Mouse (Mus musculus): Measurements from ENCODE around the gene Sgpp2.

The Sgpp2 gene

DNA sequence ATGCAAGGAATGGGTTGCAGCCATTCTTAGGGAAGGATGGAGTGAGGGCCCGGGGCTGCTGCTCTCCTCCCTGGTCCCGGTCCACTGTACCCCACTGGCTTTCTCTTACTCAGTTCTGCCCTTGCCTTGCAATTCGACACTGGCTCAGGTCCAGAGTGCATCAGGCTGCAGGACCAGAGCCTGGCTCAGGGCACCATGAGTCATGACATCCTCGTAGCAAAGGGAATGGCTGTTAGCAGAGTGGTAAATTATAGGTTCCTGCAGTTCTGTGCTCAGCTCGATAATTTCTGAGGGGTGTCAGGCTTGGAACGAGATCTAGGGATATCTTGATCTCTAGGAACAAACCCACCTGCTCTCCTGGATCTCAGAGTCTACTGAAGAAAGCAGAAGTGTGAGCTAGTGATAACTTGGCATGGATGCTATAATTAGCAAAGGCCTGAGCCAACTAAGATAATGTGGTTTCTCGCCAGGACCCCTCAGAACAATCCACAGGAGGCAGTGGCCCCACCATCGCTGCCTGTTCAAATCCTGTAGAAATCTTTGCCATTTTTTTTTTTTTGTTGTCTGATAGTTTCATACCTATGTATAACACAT is 86.3 kb downstream of the Sgpp2 start:
- in situ Hi-C loops (cut with MboI; ENCODE audit: unreplicated experiment in 2 of 2), result no loop called here

GRCm38 (mm10) chr1:78399755-78400154 is 89.6 kb downstream of the Sgpp2 start:
- in situ Hi-C loops (cut with MboI; ENCODE audit: unreplicated experiment in 2 of 2), result no loop called here

GRCm38 (mm10) chr1:78401413-78401812 is 91.3 kb downstream of the Sgpp2 start:
- in situ Hi-C loops (cut with MboI; ENCODE audit: unreplicated experiment in 2 of 2), result no loop called here

- in situ Hi-C loops (cut with MboI; ENCODE audit: unreplicated experiment in 2 of 2), result no loop called here
Observed at GRCm38 (mm10) chr1:78409396-78409795, 99.3 kb downstream of the Sgpp2 start.

GRCm38 (mm10) chr1:78412668-78413067 is 102.5 kb downstream of the Sgpp2 start:
- in situ Hi-C loops (cut with MboI; ENCODE audit: unreplicated experiment in 2 of 2), result loop anchor here (10.0 kb wide), 1 partner anchor 438 kb away; no protein-coding TSS in a partner anchor

- in situ Hi-C loops (cut with MboI; ENCODE audit: unreplicated experiment in 2 of 2), result loop anchor here (10.0 kb wide), 1 partner anchor 440 kb away; no protein-coding TSS in a partner anchor
Observed at GRCm38 (mm10) chr1:78414421-78414820, 104.3 kb downstream of the Sgpp2 start.

DNA sequence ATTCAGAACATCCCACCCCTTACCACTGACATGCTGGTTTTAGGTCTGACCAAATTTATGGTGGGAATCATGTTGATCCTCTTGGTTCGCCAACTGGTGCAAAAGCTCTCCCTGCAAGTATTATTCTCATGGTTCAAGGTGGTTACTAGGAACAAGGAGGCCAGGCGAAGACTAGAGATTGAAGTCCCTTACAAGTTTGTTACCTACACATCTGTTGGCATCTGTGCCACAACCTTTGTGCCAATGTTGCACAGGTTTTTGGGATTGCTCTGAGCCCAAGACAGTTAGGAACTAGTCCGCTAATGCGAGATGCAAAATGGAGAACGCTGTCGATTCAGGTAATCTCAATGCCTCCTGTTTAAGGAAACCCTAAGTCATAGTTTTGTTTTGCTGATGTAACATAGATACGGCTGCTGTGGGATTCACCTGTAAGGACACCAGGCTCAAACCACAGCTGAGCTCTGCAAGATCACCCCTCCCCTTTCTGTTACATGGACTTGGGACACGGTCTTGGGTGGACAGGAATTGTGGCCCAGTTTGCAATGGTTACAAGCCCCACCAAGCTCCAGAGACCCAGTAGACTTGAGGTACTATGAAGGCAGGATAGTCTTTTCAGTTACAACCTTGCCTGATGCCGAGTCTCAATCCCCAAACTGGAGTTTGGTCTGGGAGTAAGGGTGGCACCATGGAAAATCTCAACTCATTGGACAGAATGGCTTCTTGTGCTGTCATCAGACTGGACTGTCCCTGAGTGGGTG is 107.2 kb downstream of the Sgpp2 start:
- in situ Hi-C loops (cut with MboI; ENCODE audit: unreplicated experiment in 2 of 2), result loop anchor here (10.0 kb wide), 1 partner anchor 443 kb away; no protein-coding TSS in a partner anchor

DNA sequence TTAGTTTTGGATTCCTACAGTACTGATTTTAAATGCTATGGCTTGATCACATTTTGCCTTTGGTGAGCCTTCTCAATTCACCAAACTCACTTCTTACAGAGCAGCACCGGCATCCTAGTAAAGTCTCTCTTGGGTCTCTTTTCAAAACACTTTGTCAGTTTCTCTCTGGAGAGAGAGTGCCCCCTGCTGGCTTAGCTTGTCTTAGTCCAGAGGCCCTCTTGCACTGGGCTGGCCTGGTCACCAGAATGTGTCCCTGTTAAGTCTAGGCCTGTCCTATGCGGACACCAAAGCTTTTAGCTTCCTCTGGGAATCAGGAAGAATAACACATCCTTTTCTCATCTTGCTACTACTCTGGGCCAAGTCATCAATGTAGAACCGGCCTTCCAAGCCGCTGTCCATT is 109.4 kb downstream of the Sgpp2 start:
- in situ Hi-C loops (cut with MboI; ENCODE audit: unreplicated experiment in 2 of 2), result loop anchor here (10.0 kb wide), 1 partner anchor 445 kb away; no protein-coding TSS in a partner anchor

GRCm38 (mm10) chr1:78420271-78420670 is 110.1 kb downstream of the Sgpp2 start:
- in situ Hi-C loops (cut with MboI; ENCODE audit: unreplicated experiment in 2 of 2), result no loop called here

DNA sequence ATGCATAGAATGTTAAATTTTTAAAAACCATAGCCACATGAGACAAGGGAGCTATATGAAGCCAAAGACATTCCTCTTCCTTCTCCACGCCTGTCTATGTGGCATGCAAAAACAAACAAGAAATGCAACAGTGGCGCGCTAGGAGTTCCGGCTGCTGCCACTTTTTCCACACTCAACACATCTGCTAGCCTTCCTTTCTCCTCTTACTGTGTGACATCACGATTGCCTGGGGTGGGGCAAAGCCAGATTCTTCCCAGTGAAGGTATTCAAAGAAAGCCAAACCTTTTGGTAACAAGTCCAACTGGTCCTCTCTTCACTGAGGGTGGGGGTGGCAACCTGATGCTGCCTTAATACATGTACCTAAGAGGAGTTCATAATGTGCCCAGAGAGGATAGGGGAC is 111.6 kb downstream of the Sgpp2 start:
- in situ Hi-C loops (cut with MboI; ENCODE audit: unreplicated experiment in 2 of 2), result no loop called here

GRCm38 (mm10) chr1:78422576-78422975 is 112.4 kb downstream of the Sgpp2 start:
- in situ Hi-C loops (cut with MboI; ENCODE audit: unreplicated experiment in 2 of 2), result no loop called here

DNA sequence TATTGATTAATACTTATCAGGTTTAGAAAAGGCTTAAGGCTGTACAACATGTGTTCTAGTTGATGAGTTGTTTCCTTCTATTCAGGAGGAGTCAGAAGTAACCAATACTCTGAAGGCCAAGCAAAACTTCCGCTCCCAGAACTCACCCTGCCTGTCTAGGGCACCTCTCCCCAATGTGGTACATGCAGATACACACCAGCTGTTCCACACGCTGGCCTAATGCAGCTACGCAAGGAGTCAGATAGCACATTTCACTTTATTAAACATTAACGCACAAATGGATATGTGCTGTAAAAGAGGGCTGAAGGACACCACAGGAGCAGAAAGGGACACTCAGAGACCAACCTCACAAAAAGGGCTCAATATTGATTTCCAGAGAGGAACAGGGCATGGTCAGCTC is 114.7 kb downstream of the Sgpp2 start:
- in situ Hi-C loops (cut with MboI; ENCODE audit: unreplicated experiment in 2 of 2), result no loop called here

- in situ Hi-C loops (cut with MboI; ENCODE audit: unreplicated experiment in 2 of 2), result no loop called here
Observed at GRCm38 (mm10) chr1:78425309-78425708, 115.2 kb downstream of the Sgpp2 start.

DNA sequence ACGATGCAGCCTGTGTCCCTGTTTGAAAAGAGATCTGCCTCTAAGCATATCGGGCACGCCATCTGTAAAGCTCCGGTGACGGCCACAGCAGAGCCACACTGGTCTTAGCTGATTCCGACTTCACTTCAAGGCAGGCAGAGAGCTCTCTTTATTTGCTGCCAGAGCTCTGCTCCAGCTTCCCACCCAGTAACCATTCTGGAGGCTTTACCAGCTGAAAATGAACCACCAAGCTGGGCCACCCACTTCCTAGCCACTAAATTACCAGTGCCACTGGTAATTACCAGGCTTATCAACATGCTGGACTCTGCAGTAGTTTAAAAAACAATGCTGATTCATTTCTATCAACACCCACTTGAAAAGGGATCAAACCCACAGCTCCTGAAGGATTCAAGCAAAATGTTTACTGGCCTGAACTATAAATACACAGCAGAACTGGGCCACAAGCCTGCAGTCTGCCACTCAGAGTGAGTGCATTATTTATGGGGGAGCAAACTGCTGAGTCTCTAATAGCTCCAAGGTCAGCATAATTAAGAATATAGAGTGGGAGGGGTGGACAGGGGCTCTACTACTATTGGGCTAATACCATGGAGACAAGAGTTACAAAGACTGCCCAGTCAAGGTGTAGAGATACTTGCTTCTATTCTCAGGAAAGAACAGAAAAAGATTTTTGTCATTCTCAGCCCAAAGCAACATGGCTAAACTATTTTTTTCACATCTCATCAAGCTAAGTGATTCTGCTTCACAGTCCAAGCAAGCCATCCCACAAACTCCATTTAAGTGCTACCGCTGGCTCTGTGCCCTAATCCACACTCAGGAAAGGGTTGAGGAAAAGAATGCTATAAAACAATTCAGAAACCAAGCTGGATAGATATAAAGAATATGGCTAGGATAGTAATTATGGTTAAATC is 115.9 kb downstream of the Sgpp2 start:
- in situ Hi-C loops (cut with MboI; ENCODE audit: unreplicated experiment in 2 of 2), result no loop called here

- in situ Hi-C loops (cut with MboI; ENCODE audit: unreplicated experiment in 2 of 2), result no loop called here
Observed at GRCm38 (mm10) chr1:78426841-78427240, 116.7 kb downstream of the Sgpp2 start.

DNA sequence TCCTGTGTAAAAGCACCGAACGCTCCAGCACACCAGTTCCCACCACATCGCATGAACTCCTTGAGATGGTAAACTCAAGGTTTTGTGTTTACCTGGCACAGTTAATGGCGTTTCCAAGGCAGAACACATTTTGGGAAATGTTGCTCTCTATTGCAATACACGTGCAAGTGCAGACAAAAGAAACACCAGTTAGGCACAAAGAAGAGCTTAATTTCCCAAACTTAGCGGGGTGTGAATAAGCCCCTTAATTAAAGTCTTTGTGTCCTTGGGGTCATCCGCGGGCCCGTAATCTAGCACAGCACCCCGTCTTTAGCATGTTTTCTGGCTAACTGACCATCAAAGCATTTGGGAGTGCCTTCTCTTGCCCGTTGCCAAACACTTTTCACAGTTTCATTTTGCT is 118.7 kb downstream of the Sgpp2 start:
- in situ Hi-C loops (cut with MboI; ENCODE audit: unreplicated experiment in 2 of 2), result no loop called here

DNA sequence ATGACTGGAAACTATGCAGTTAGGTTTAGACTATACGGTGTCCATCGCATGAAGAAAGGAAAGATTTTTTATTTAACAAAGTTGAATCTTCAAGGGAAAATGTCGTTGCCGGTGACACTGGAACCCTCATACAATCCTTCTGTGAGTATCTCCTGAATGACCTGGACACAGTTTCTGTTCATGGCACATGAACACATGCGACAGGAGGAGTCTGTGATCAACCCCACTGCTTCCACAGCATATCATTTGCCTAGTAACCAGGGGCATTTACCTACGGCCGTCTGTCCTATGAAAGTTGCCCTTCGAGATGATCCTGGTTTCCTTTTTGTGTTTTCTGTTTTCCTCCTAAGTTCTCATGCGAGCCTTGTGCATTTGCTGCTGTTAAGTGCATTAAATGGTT is 123.3 kb downstream of the Sgpp2 start:
- in situ Hi-C loops (cut with MboI; ENCODE audit: unreplicated experiment in 2 of 2), result loop anchor here in 1 of 2 experiments (5.0 kb wide), 1 partner anchor 49 kb away; no protein-coding TSS in a partner anchor

DNA sequence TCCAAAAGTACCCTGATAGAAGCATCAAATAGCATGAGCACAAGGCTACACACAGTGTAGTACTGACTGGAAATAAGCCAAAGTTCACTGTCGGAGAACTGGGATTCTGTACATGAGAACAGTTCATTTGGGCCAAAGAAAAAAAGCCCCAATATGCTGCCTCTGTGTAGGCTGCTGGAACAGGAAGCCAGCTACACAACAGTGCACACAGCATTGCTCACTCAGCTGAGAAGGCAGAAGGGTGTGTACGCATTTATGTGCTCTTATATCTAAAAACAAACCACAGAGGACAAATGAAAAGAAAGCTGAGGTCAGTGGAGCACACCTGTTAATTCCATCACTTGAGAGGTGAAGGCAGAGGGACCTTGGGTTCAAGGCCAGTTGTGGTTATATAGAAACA is 125.8 kb downstream of the Sgpp2 start:
- in situ Hi-C loops (cut with MboI; ENCODE audit: unreplicated experiment in 2 of 2), result no loop called here

DNA sequence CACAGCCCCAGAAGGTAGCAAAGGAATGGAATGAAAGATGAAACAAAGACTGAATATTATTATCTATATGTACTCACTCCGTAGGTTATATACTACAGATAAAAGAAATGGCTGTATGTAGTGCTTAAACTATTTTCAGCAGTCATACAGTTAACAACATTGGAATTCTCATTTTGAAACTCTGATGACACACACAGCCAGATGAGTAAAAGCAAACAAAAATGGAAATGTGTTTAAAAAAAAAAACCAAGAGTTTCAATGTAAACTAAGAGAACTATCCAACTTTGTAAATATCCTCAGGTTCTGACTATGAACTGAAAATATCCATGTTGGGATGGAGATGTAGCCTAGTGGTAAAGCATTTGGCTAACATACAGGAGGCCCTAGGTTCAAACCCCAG is 126.3 kb downstream of the Sgpp2 start:
- in situ Hi-C loops (cut with MboI; ENCODE audit: unreplicated experiment in 2 of 2), result no loop called here

DNA sequence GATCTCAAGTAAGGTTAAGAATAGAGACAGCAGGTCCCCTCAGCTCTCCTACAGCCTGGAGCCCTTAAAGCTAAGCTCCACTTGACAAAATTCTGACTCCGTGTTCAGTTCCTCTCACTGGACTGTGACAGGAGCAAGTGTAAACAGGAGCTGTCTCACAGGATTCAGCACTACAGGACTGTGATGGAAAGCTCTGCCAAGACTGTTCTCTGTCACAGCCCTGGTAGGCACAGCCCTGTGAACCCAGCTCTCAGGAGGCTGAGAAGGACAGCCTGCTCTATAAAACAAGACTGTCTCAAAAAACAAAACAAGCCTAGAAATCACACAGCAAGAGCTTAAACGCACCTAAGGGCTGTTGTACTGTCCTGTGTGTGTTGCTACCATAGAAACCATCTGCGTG is 127.0 kb downstream of the Sgpp2 start:
- in situ Hi-C loops (cut with MboI; ENCODE audit: unreplicated experiment in 2 of 2), result no loop called here

DNA sequence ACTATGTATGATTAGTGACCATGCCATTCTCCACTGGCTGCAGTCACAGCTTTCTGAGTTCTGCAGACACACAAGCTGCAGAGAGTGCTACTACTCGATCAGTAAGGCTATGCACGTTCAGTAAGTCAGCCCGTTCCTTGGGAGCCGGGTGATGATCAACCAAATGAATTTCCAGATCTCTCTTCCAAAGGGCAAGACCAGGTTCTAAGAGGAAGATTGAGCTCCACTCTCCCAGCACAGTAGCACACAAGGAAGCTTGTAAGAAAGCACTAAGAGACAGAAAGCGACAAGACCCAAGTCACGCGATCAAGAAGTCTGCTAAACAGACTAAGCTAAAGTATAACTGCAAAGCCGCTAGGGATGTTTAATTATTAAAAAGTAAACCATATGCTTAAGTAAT is 130.6 kb downstream of the Sgpp2 start:
- in situ Hi-C loops (cut with MboI; ENCODE audit: unreplicated experiment in 2 of 2), result no loop called here
